Mouse (Mus musculus): ENCODE measurements around the gene Fancc. TPM values are rescaled to one million over a fixed set of nuclear protein-coding genes. Genes with fewer than 3 reads are reported as not detected.

The Fancc gene
- polyA plus RNA-seq, 1 experiment = 18.6 TPM

DNA sequence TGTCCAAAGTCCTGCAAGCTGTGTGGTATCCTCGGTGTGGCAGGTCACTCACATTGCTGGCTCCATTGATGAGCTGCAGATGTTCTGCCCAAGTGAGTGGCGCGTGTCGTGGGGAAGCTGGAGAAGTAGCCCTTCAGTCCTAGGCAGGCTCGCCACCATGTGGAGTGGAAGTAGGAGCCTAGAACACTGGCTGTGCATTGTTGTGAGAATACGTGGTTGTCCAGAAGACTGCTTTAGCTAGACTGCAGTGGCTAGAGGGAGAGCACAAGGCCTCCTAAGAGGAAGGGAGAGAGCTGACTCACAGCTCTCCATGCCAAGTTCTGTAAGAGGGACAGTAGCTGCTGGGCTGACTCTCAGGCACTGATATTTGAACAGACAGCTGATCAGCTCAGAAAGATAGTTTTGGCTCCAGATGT, 238.9 kb downstream of the Fancc start:
- no peak for TF ChIP-seq CTCF (IDR thresholded peaks at IDR 0.05; ENCODE audit: insufficient read depth, low read length)
- no peak for TF ChIP-seq POLR2A (IDR thresholded peaks at IDR 0.05; ENCODE audit: borderline replicate concordance, extremely low read depth, low read depth, low read length)
- DNase-seq = peak; percentile 20
- Histone ChIP-seq H3K4me1 (ENCODE audit: control insufficient read depth, insufficient read depth, low read length) (peaks cover 56% of the 10 kb centered on the region), H3K4me3 (replicated peaks; ENCODE audit: extremely low read depth, low read depth, low read length) (no peak overlapping the region)
- 51% methylated on average over 6 of the region's 6 CpGs for WGBS

DNA sequence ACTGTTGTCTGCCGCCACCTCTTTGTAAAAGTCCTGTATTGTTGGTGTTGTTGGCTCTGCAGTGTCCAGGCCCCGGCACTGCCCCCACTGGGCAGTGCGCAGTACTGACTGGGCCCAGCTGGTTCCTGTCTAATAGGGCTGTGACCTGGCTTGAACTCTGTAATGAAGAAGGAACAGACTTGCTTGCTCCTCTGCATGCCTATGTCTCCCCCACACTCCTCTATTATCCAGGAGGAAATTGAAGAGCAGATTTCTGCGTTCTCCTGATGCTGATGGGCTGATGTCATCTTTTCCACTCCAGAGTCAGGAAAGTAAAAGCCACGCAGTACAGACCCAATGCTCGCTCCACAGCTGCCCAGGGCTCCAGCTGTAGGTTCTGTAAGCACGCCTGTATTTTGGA, 240.3 kb downstream of the Fancc start:
- TF ChIP-seq POLR2A (IDR thresholded peaks at IDR 0.05; ENCODE audit: borderline replicate concordance, extremely low read depth, low read depth, low read length) (no peak), CTCF (IDR thresholded peaks at IDR 0.05; ENCODE audit: insufficient read depth, low read length) (peak; percentile 60)

DNA sequence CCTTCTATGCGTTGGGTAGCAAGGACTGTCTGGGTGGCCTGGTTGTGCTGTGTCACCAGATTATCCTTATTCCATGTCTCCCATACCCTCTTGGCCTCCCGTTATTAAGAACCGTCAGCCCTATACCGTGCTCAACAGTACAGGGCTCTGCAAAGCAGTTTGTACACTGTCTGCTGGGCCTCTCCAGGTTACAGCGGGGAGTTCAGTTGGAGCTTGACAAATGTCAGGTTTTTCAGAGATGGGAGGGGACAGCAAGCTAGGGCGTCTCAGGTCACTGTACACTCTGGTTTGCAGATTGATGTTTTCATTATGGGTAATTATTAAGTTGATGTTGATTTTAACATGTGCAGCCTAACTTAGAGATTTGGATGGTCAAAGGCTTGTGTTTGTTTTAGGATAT, 240.9 kb downstream of the Fancc start:
- Histone ChIP-seq H3K4me3 (replicated peaks; ENCODE audit: extremely low read depth, low read depth, low read length) (no peak overlapping the region), H3K4me1 (ENCODE audit: control insufficient read depth, insufficient read depth, low read length) (peaks cover 60% of the 10 kb centered on the region)
- no peak for TF ChIP-seq CTCF (IDR thresholded peaks at IDR 0.05; ENCODE audit: insufficient read depth, low read length)
- no peak for TF ChIP-seq POLR2A (IDR thresholded peaks at IDR 0.05; ENCODE audit: borderline replicate concordance, extremely low read depth, low read depth, low read length)
- 57% methylated on average over 6 of the region's 6 CpGs for WGBS
- peak; percentile 22 for DNase-seq

More for the DNA sequence above, 240.3 kb downstream of the Fancc start:
- WGBS = 23% methylated on average over 7 of the region's 7 CpGs
- H3K4me3 ChIP-seq (replicated peaks; ENCODE audit: extremely low read depth, low read depth, low read length) = no peak overlapping the region
- peak; percentile 61 for DNase-seq
- peaks cover 60% of the 10 kb centered on the region for H3K4me1 ChIP-seq (ENCODE audit: control insufficient read depth, insufficient read depth, low read length)

DNA sequence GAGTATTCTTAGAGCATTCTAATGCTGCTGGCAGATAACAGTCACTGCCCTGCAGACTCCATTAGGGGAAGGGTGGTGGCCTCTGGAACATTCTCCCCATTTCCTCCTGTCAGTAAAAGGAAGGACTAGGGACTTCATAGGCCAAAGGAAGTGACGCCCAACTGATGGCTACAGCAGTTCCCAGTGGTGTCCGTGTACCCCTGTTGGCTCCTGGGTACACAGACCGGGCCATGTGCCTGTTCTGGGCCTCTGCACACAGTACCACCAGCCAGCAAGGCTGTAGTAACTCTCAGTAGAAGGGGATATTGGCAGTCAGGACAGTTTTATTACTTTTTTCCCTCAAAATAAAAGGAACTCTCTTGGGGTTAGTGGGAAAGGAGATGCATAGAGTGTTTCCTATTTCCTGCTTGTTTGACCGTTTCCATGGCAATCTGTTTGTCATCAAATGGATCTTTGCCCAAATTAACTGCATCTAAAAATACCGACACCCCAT, 241.5 kb downstream of the Fancc start:
- Histone ChIP-seq H3K4me3 (replicated peaks; ENCODE audit: extremely low read depth, low read depth, low read length) (no peak overlapping the region), H3K4me1 (ENCODE audit: control insufficient read depth, insufficient read depth, low read length) (peaks cover 56% of the 10 kb centered on the region)
- TF ChIP-seq POLR2A (IDR thresholded peaks at IDR 0.05; ENCODE audit: borderline replicate concordance, extremely low read depth, low read depth, low read length) (no peak), CTCF (IDR thresholded peaks at IDR 0.05; ENCODE audit: insufficient read depth, low read length) (no peak)
- no peak for DNase-seq
- 28% methylated on average over 5 of the region's 5 CpGs for WGBS

DNA sequence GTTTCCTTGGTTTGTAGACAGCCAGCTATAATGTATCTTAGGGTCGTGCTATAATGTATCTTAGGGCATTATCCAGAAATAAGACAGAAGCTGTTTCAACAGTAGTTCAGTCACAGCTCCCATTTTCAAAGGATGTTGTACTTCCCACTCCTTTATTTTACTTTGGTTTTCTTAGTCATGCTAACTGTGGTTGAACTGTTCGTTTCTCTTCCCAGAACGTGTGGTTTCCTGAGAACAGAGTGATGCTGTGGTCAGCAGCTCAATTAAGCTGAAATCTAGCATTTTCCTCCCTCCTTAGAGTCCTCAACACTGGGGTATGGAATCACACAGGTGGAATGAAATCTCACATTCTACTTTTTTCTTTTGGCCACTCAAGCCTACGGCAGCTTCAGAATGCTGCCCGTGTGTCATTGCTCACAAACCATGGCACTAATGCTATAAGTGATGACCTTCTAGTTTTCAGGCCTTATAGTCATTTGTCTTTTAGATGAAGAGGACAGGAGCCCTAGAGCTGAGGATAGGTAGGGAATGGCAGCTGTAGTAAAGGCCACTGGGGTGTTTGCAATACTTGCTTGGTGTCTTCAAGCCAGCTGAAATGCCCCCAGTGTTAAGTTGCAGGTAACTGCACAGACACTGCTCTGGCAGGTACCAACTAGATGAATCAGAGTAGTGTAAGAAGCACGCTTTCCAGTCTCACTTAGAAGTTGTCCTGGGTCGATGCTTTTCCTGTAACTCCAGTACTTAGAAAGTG, 243.0 kb downstream of the Fancc start:
- WGBS = 53% methylated on average over 7 of the region's 7 CpGs
- no peak for DNase-seq
- H3K4me3 ChIP-seq (replicated peaks; ENCODE audit: extremely low read depth, low read depth, low read length) = no peak overlapping the region
- H3K4me1 ChIP-seq (ENCODE audit: control insufficient read depth, insufficient read depth, low read length) = peaks cover 64% of the 10 kb centered on the region
- TF ChIP-seq POLR2A (IDR thresholded peaks at IDR 0.05; ENCODE audit: borderline replicate concordance, extremely low read depth, low read depth, low read length) (no peak), CTCF (IDR thresholded peaks at IDR 0.05; ENCODE audit: insufficient read depth, low read length) (no peak)

DNA sequence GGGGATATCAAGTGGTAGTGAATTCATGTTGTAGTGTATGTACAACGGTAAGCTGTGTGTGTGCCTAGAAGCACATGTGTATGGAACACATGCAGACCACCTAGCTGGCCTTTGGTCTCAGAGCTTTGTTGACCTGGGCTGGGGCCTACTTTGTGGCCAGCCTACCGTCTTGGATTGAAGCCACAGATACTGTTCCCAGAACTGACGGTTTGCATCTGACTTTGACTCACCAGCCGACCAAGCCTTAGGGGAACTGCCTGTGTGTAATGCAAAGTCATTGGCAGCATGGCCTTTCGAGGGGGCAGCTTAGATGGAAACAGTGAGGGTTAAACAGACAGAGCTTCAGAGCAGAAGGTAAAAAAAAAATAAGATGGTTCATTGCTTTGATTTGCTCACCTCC, 243.9 kb downstream of the Fancc start:
- 31% methylated on average over 5 of the region's 5 CpGs for WGBS
- Histone ChIP-seq H3K4me1 (ENCODE audit: control insufficient read depth, insufficient read depth, low read length) (peaks cover 57% of the 10 kb centered on the region), H3K4me3 (replicated peaks; ENCODE audit: extremely low read depth, low read depth, low read length) (no peak overlapping the region)
- TF ChIP-seq POLR2A (IDR thresholded peaks at IDR 0.05; ENCODE audit: borderline replicate concordance, extremely low read depth, low read depth, low read length) (no peak), CTCF (IDR thresholded peaks at IDR 0.05; ENCODE audit: insufficient read depth, low read length) (no peak)
- peak; percentile 14 for DNase-seq

DNA sequence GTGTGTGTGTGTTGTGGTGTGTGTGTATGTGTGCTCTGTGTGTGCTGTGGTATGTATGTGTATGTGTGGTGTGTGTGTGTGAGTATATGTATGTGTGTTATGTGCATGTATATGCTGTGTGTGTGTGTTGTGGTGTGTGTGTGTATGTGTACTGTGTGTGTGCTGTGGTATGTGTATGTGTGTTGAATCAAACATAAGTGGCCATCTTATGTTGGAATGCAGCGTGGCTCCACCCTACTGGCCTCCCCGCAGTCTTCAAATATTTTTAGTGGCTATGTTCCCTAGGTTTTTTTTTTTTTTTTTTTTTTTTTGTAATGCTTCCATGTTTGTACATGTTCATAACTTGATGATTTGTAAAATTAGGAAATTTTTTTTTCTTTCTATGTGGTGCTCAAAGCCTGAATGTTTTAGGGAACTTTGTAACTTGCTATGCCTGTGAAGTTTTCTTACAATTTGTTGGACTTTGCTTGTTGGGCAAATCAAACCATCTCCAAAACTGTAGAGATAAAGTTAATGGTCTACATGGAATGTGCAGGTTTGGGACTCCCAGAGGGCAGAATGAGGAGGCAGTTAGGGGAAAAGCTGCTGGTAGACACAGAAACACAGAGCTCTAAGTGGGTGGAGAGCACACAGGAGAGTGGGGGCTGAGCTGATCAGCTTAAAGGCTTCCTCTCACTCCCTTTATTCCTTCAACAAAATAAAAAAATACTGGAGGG, 244.6 kb downstream of the Fancc start:
- Histone ChIP-seq H3K4me1 (ENCODE audit: control insufficient read depth, insufficient read depth, low read length) (peaks cover 58% of the 10 kb centered on the region), H3K4me3 (replicated peaks; ENCODE audit: extremely low read depth, low read depth, low read length) (no peak overlapping the region)
- 50% methylated on average over 2 of the region's 2 CpGs for WGBS
- no peak for DNase-seq
- TF ChIP-seq CTCF (IDR thresholded peaks at IDR 0.05; ENCODE audit: insufficient read depth, low read length) (no peak), POLR2A (IDR thresholded peaks at IDR 0.05; ENCODE audit: borderline replicate concordance, extremely low read depth, low read depth, low read length) (no peak)

DNA sequence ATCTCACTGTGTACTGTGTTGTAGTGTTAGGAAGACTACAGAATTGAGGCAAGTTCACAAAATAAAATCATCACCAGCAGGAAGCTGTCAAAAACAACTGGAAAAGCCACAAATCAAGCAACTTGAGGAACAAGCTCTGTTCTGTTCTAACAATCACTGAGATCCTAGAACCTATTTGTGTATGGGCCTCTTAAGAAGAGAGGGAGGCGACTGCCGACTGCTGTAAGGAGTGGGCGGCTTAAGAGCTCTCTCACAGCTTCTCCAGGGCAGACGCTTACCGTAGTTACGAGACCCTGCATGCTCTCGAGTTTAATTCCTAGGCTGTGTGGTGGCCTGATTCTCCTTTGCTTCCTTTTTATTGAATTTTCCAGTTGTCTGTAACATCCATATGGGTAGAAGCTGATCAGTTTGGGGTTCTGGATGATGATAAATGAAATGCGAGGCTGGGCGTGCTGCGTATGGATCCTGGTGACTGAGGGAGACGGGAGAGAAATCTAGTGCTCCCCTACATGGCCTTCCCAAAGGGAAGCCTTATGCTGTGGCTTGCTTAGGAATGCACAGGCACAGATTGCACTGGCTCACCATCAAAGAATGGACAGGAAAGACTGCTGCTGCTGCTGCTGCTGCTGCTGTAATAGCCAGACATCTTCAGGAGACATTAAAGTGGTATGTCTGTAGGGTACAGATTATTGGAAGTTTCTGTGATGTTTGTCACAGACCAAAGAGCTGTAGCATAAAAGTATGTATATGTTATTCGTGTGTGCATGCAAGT, 245.8 kb downstream of the Fancc start:
- TF ChIP-seq POLR2A (IDR thresholded peaks at IDR 0.05; ENCODE audit: borderline replicate concordance, extremely low read depth, low read depth, low read length) (no peak), CTCF (IDR thresholded peaks at IDR 0.05; ENCODE audit: insufficient read depth, low read length) (no peak)
- Histone ChIP-seq H3K4me1 (ENCODE audit: control insufficient read depth, insufficient read depth, low read length) (peaks cover 61% of the 10 kb centered on the region), H3K4me3 (replicated peaks; ENCODE audit: extremely low read depth, low read depth, low read length) (peak overlapping the region; percentile 14)
- WGBS = 39% methylated on average over 12 of the region's 12 CpGs
- no peak for DNase-seq

DNA sequence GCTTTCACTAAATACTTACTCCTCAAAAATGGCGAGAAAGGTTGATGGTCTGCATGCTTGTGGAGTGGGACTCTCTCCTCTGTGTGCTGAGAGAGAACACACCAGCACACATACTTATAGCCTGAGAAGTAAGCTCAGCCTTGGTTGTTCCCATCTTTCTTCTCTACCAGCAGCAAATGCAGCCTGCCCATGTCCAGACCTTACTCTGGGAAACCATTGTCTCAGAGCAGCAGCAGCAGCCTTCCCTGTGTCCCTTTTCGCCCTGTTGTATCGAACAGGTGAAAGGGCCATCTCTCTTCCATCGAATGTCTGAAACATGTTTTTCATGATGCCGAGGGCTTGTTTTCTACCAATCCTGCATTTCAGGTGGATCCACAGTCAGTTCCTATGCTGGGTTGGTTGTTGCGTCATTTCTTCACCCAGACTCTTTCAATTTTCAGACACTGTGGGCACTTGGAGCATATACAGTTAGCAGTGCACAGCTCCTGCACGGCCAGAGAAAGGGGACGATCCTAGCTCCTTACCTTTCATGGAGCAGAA, 246.6 kb downstream of the Fancc start:
- DNase-seq = no peak
- Histone ChIP-seq H3K4me1 (ENCODE audit: control insufficient read depth, insufficient read depth, low read length) (peaks cover 56% of the 10 kb centered on the region), H3K4me3 (replicated peaks; ENCODE audit: extremely low read depth, low read depth, low read length) (no peak overlapping the region)
- TF ChIP-seq CTCF (IDR thresholded peaks at IDR 0.05; ENCODE audit: insufficient read depth, low read length) (no peak), POLR2A (IDR thresholded peaks at IDR 0.05; ENCODE audit: borderline replicate concordance, extremely low read depth, low read depth, low read length) (no peak)
- 61% methylated on average over 8 of the region's 8 CpGs for WGBS
